Mouse (Mus musculus) liver, adult 2 months (tissue): ENCODE measurements around the gene Prdx4. TPM values are rescaled to one million over a fixed set of nuclear protein-coding genes. Genes with fewer than 3 reads are reported as not detected.

Experiments
- DNase-seq: peaks from one replicate; pipeline ENCODE4 v3.0.0-alpha.2; 2011; ENCODE audit warnings: low read depth, low spot score; ENCODE audit errors: extremely low read depth
- H3K27ac ChIP-seq: fragments of 200-500 bp; replicated peaks from 2 replicates; pipeline ENCODE4 v1.5.1; 2012; ENCODE audit warnings: low read depth, mild to moderate bottlenecking, control low read depth, inconsistent platforms, low read length; ENCODE audit not compliant: insufficient read depth
- H3K27me3 ChIP-seq: fragments of 200-500 bp; 2 replicates; pipeline ENCODE4 v1.6.1; 2012; ENCODE audit warnings: mild to moderate bottlenecking, moderate library complexity, low read length, inconsistent platforms; ENCODE audit not compliant: control insufficient read depth, insufficient read depth
- H3K36me3 ChIP-seq: fragments of 200-500 bp; 2 replicates; pipeline ENCODE4 v1.6.1; 2012; ENCODE audit warnings: low read length, inconsistent platforms; ENCODE audit not compliant: control insufficient read depth, insufficient read depth
- H3K4me1 ChIP-seq: fragments of 200-500 bp; 2 replicates; pipeline ENCODE4 v1.6.1; 2011; ENCODE audit warnings: low read length; ENCODE audit not compliant: control insufficient read depth, insufficient read depth
- H3K4me3 ChIP-seq: fragments of 200-500 bp; 2 replicates; pipeline ENCODE4 v1.5.1; 2011; ENCODE audit warnings: low read depth, mild to moderate bottlenecking, control low read depth, low read length, moderate library complexity; ENCODE audit not compliant: insufficient read depth
- H3K79me2 ChIP-seq: fragments of 200-500 bp; 2 replicates; pipeline ENCODE4 v1.6.1; 2012; ENCODE audit warnings: inconsistent platforms, mild to moderate bottlenecking, low read length, moderate library complexity; ENCODE audit not compliant: control insufficient read depth, insufficient read depth
- H3K9ac ChIP-seq: fragments of 200-500 bp; 2 replicates; pipeline ENCODE4 v1.6.1; 2012; ENCODE audit warnings: low read depth, mild to moderate bottlenecking, control low read depth, inconsistent platforms, low read length
- CTCF ChIP-seq: fragments of 200-500 bp; IDR thresholded peaks from 2 replicates; pipeline ENCODE4 v1.5.1; 2011; ENCODE audit warnings: low read depth, low read length, control low read depth
- POLR2A ChIP-seq: fragments of 200-500 bp; IDR thresholded peaks from 2 replicates; pipeline ENCODE4 v1.6.1; 2011; ENCODE audit warnings: low read length, control low read depth; ENCODE audit not compliant: insufficient read depth; ENCODE audit errors: extremely low read depth
- WGBS: fragments of 180-500 bp; shearing (Covaris S2); methylation state at CpG from one replicate; pipeline ENCODE4 v1.1.7; 2018; 5-methylcytosine and 5-hydroxymethylcytosine counted together
- polyA plus RNA-seq: library from polyadenylated mRNA; depleted of rRNA; stranded (reverse); fragments of >200 nt; gene quantifications from 2 replicates; pipeline ENCODE4 v1.2.3, GENCODE M21; 2012; rRNA removed
- total RNA-seq: library from RNA; depleted of rRNA; stranded (reverse); fragments of >200 nt; gene quantifications from 2 replicates; pipeline ENCODE4 v1.2.3, GENCODE M21; 2014; rRNA removed

Prdx4 gene
- total and polyA plus RNA-seq, 2 experiments: 142 to 265 TPM

GRCm38 (mm10) chrX:155278483-155278882, 62.1 kb downstream of the Prdx4 start:
- no peak overlapping the region for H3K27ac ChIP-seq
- H3K27me3 ChIP-seq: no peaks in the 10 kb centered on the region
- no peaks in the 10 kb centered on the region for H3K4me1 ChIP-seq
- 79% methylated on average over 4 of the region's 4 CpGs for WGBS
- H3K4me3 ChIP-seq: no peak overlapping the region
- no peak for DNase-seq
- no peak overlapping the region for H3K9ac ChIP-seq
- no peaks in the 10 kb centered on the region for H3K79me2 ChIP-seq
- no peaks in the 10 kb centered on the region for H3K36me3 ChIP-seq
- TF ChIP-seq POLR2A: no peak
- no peak for TF ChIP-seq CTCF

Other genes starting within 250 kb of the Prdx4 start
- not detected in 2 replicates for gene Magea2, start 247.1 kb downstream of the Prdx4 start, total RNA-seq
- gene Magea2, start 247.1 kb downstream of the Prdx4 start, polyA plus RNA-seq: not detected in 2 replicates
- not detected in 2 replicates for gene Cldn34b2, start 212.3 kb downstream of the Prdx4 start, total RNA-seq
- not detected in 2 replicates for gene Cldn34b2, start 212.3 kb downstream of the Prdx4 start, polyA plus RNA-seq
- gene Sat1, start 124.3 kb downstream of the Prdx4 start, total RNA-seq: 95.3 and 113 TPM in 2 replicates
- 14.5 and 21.9 TPM in 2 replicates for gene Sat1, start 124.3 kb downstream of the Prdx4 start, polyA plus RNA-seq
- gene Acot9, start 78.3 kb downstream of the Prdx4 start, total RNA-seq: 6.5 and 7.3 TPM in 2 replicates
- gene Acot9, start 78.3 kb downstream of the Prdx4 start, polyA plus RNA-seq: 1.3 and 1.8 TPM in 2 replicates